Mouse (Mus musculus): ENCODE measurements around the gene Qprt.

The Qprt gene

DNA sequence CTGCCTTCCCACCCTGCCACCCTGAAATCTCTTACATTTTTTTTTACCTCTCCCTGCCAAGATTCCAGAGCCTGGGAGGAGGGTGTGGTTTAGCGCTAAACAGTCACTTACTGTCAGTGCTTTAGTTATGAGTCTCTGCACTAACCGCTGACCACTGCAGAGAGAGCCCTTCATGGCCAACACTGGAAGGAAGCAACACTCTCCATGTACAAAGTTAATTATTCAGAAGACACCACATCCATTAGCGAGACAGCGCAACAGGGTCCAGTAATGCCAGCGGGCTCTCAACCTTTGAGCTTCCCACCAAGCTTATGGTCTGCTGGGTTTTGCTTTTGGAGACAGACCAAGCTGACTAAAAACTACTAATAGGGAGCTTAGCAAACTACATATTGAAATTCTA is 45.8 kb downstream of the Qprt start:
- no peaks in the 10 kb centered on the region for H3K27me3 ChIP-seq (ENCODE audit: insufficient read depth, low read length)
- TF ChIP-seq NANOG (IDR thresholded peaks at IDR 0.05; ENCODE audit: borderline replicate concordance, low read length) (no peak), POU5F1 (IDR thresholded peaks at IDR 0.05; ENCODE audit: borderline replicate concordance, low read length) (no peak), CTCF (conservative IDR thresholded peaks at IDR 0.05; ENCODE audit: low read length) (no peak)
- H3K9me3 ChIP-seq (ENCODE audit: low read length), result peaks cover 4% of the 10 kb centered on the region; the same call in 1 of the 2 replicates
- H3K4me3 ChIP-seq (replicated peaks; ENCODE audit: low read length), result no peak overlapping the region
- no peaks in the 10 kb centered on the region for H3K36me3 ChIP-seq (ENCODE audit: insufficient read depth, low read length)
- H3K4me1 ChIP-seq (replicated peaks; ENCODE audit: low read depth, low read length), result peaks cover 31% of the 10 kb centered on the region

DNA sequence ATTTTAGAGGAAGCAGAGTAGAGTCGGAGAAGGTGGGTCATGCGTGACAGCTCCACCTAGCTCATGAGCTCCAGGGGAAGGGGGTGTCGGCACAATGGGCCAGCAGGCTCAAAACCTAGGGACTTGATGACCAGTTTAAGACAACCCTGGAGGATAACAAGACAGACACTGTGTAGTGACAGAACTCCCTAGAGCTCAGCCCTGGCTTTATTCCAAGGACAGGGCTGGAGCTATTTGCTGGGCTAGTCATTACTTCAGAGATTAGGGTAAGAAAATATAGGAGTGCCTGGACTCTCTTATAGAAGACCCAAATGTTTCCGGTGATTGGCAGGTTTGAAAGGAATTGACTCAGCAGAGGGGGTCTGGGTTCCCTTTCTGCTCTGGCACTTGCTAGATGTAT is 48.8 kb downstream of the Qprt start:
- TF ChIP-seq NANOG (IDR thresholded peaks at IDR 0.05; ENCODE audit: borderline replicate concordance, low read length) (no peak), CTCF (conservative IDR thresholded peaks at IDR 0.05; ENCODE audit: low read length) (no peak), POU5F1 (IDR thresholded peaks at IDR 0.05; ENCODE audit: borderline replicate concordance, low read length) (no peak)
- Histone ChIP-seq H3K9me3 (ENCODE audit: low read length) (peaks cover 4% of the 10 kb centered on the region; the same call in 1 of the 2 replicates), H3K36me3 (ENCODE audit: insufficient read depth, low read length) (no peaks in the 10 kb centered on the region), H3K4me1 (replicated peaks; ENCODE audit: low read depth, low read length) (peaks cover 13% of the 10 kb centered on the region), H3K27me3 (ENCODE audit: insufficient read depth, low read length) (0 out of 2 replicates have a peak, but pooled peaks cover 2% of the 10 kb centered on the region), H3K4me3 (replicated peaks; ENCODE audit: low read length) (no peak overlapping the region)

DNA sequence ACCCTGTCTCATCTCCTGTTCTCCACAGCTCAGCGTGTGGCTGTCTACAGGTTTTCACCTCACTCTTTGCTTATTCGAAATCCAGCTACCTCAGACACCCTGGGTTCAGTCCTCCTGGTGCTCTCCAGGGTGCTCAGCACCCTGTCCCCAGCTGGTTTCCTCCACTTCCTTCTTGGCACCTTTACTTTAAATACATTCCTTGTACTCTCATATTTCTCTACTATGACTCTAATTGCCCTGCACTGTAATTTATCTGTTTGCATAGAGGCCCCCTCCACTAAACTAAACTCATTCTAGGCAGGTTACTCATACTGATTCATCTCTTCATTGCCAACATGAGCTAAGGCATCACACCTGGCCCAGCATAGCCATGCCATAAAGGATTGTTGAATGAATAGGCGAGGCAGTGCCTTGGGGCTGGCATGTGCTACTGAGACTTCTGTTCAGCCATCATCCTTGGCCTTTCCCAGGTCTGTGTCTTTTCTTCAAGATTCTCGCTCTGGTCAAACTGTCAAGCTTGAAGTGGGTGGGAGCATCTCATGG is 51.1 kb downstream of the Qprt start:
- TF ChIP-seq POU5F1 (IDR thresholded peaks at IDR 0.05; ENCODE audit: borderline replicate concordance, low read length), result no peak
- no peak for TF ChIP-seq CTCF (conservative IDR thresholded peaks at IDR 0.05; ENCODE audit: low read length)
- TF ChIP-seq NANOG (IDR thresholded peaks at IDR 0.05; ENCODE audit: borderline replicate concordance, low read length), result no peak
- Histone ChIP-seq H3K4me1 (replicated peaks; ENCODE audit: low read depth, low read length) (no peaks in the 10 kb centered on the region; the same call in 1 of the 2 replicates), H3K27me3 (ENCODE audit: insufficient read depth, low read length) (0 out of 2 replicates have a peak, but pooled peaks cover 2% of the 10 kb centered on the region), H3K9me3 (ENCODE audit: low read length) (peaks cover 4% of the 10 kb centered on the region; the same call in 1 of the 2 replicates), H3K36me3 (ENCODE audit: insufficient read depth, low read length) (no peaks in the 10 kb centered on the region), H3K4me3 (replicated peaks; ENCODE audit: low read length) (no peak overlapping the region)

DNA sequence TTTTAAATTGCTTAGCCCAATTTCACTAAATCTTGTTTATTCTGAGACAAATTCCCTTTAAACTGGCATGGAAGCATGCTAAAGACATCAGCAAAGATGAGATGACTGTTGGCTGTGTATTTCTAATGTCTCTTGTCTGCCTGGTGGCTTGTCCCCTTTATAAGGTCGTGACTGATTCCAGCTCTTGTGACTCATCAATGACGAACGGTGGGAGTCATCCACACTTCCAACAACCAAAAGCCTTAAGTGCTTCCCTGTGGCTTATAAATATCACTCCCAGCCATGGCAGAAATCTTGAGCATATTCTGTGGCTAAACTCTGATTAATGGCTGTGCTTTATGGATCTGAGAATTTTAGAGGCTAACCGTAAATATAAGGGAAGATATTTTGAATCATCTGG is 55.7 kb downstream of the Qprt start:
- no peaks in the 10 kb centered on the region for H3K36me3 ChIP-seq (ENCODE audit: insufficient read depth, low read length)
- no peaks in the 10 kb centered on the region for H3K9me3 ChIP-seq (ENCODE audit: low read length)
- H3K27me3 ChIP-seq (ENCODE audit: insufficient read depth, low read length), result 0 out of 2 replicates have a peak, but pooled peaks cover 2% of the 10 kb centered on the region
- TF ChIP-seq NANOG (IDR thresholded peaks at IDR 0.05; ENCODE audit: borderline replicate concordance, low read length) (no peak), POU5F1 (IDR thresholded peaks at IDR 0.05; ENCODE audit: borderline replicate concordance, low read length) (no peak), CTCF (conservative IDR thresholded peaks at IDR 0.05; ENCODE audit: low read length) (no peak)
- peaks cover 10% of the 10 kb centered on the region for H3K4me1 ChIP-seq (replicated peaks; ENCODE audit: low read depth, low read length)
- no peak overlapping the region for H3K4me3 ChIP-seq (replicated peaks; ENCODE audit: low read length)

DNA sequence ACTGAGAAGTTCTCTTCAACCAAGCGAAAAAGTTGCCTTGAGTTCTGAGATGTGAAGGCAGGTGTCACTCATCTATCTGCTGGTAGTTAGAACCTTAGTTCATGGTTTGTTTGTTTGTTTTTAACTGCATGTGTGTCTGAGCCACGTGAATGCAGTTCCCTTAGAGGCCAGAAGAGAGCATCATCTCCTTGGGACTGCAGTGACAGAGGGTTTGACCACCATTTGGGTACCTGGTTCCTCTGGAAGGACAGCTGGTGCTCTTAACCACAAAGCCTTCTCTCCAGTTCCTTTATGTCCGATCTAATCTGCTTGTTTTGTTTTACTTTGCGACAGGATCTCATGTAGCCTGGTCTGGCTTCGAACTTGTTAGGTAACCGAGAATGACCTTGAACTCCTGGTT is 56.5 kb downstream of the Qprt start:
- Histone ChIP-seq H3K4me3 (replicated peaks; ENCODE audit: low read length) (no peak overlapping the region), H3K36me3 (ENCODE audit: insufficient read depth, low read length) (no peaks in the 10 kb centered on the region), H3K4me1 (replicated peaks; ENCODE audit: low read depth, low read length) (peaks cover 11% of the 10 kb centered on the region), H3K27me3 (ENCODE audit: insufficient read depth, low read length) (peaks cover 7% of the 10 kb centered on the region), H3K9me3 (ENCODE audit: low read length) (no peaks in the 10 kb centered on the region)
- TF ChIP-seq CTCF (conservative IDR thresholded peaks at IDR 0.05; ENCODE audit: low read length) (peak; percentile 27), NANOG (IDR thresholded peaks at IDR 0.05; ENCODE audit: borderline replicate concordance, low read length) (no peak)
